Mouse (Mus musculus): ENCODE data around the gene Rp2.
"Not testable (repeated sequence)": the region's sequence is repeated elsewhere in the genome, so short reads cannot be mapped to it uniquely, and the experiment has no call there.

DNA sequence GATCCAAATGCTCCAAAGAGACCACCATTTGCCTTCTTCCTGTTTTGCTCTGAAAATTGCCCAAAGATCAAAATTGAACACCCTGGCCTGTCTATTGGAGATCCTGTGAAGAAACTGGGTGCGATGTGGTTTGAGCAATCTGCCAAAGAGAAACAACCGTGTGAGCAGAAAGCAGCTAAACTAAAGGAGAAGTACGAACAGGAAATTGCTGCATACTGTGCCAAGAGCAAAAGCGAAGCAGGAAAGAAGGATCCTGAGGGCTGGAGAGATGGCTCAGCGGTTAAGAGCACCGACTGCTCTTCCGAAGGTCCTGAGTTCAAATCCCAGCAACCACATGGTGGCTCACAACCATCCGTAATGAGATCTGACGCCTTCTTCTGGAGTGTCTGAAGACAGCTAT, 27.7 kb downstream of the Rp2 start:
- not testable (repeated sequence) for TF ChIP-seq ZC3H11A (IDR thresholded peaks at IDR 0.05; ENCODE audit: borderline replicate concordance, low read depth, low read length); HCFC1 (IDR thresholded peaks at IDR 0.05; ENCODE audit: borderline replicate concordance, insufficient read depth, low read length)
